Mouse (Mus musculus) adrenal gland, adult 2 months (tissue): ENCODE results near the gene Trpv5. TPM values are rescaled to one million over a fixed set of nuclear protein-coding genes. Genes with fewer than 3 reads are reported as not detected.
A peak's percentile ranks its signal among the peaks of the same experiment; 100 is the strongest.

Experiments used
- DNase-seq: peaks from one replicate; pipeline ENCODE4 v3.0.0; 2021
- polyA plus RNA-seq: library from polyadenylated mRNA; depleted of rRNA; stranded (reverse); fragments of >200 nt; gene quantifications from 2 replicates; pipeline ENCODE4 v1.2.3, GENCODE M21; 2012; rRNA removed
- total RNA-seq, 2 experiments: library from RNA; stranded (reverse); gene quantifications; 2 replicates each; pipeline ENCODE4 v1.2.3; 2021

Gene Trpv5
- total and polyA plus RNA-seq, 3 experiments = not detected

- DNase-seq = no peak
These were observed 40.1 kb downstream of the Trpv5 start for GRCm38 (mm10) chr6:41640449-41640848.

GRCm38 (mm10) chr6:41637927-41638506 lies 42.6 kb downstream of the Trpv5 start:
- no peak for DNase-seq

DNA sequence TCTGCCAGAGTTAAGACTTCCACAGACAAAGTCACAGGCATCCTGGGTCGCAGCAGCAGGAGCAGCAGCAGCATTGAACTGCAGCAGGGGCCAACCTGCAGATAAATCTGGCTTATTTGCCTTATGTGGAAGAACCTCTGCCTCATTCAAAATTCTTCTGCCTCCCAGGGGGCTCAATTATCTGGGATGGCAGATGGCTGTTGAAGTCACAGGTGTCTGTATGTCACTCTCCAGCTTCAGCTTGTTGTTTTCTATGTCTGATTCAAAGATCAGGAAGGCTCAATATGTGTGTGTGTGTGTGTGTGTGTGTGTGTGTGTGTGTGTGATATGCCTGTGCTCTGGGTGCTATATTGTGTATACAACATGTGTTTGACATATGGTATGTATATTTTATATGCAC lies 43.2 kb downstream of the Trpv5 start:
- no peak for DNase-seq

DNA sequence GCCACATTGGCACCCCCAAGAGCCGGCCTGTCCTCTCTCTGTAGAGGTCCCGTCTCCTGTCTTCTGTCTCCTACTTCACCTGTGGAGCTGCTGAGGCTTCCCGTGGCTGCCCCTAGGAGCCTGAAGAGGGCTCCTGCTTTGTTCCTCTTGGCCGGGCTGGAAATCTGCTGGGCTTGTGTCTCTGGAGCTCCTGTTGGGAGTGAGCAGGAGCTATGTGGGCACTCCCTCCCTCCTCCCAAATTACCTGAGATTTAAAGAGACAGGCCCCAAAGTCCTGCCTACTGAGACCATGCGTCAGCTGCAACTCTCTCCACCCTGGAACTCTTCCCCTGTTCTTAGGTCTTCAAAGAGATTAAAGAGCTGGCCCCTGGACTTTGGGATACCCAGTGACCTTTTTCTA lies 44.4 kb downstream of the Trpv5 start, which contains the start of gene Trpv6:
Gene Trpv6 (minus strand): TSS at position 228 of the 400 bp plus-strand sequence.
- no peak for DNase-seq

DNA sequence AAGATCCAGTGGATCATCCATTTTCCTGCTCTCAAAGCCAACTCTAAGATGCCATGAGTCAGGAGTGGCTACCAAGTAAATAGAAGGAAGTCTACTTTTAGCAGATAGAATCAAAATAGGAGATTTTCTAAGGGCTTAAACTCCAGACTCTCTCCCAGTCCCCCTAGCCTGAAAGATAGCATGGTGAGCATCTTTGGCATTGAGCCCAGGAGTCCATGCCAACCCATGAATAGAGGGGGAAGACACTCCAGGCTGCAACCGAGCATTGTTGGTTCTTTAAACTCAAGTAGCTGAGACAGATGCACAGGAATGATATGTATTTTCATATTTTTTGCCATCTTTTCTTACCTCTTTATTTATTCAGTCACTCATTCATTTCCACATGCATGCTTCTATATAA lies 45.4 kb downstream of the Trpv5 start:
- no peak for DNase-seq

DNA sequence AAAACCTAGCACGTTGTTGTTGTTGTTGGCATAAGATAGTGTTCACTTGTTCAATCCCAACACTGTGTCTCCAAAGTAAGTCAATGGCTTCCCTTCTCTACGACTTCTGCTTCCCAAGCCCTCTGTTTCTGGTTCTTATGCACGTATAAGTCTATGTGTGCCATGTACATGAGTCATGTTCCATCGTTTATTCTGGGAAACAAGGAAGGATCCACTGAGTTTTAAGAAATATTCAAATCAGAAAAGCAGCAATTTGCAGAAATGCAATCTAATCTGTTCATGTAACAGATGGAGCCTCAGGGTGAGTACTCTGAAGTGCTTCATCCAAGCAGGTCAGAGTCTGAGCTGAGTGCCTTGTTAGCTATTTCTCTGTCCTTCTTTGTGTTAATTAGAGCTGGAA lies 49.0 kb downstream of the Trpv5 start:
- DNase-seq = no peak

- no peak for DNase-seq
These were observed 49.8 kb downstream of the Trpv5 start for GRCm38 (mm10) chr6:41630791-41631190.

GRCm38 (mm10) chr6:41628180-41628579 lies 52.4 kb downstream of the Trpv5 start:
- DNase-seq = no peak

- DNase-seq = no peak
These were observed 57.9 kb downstream of the Trpv5 start for GRCm38 (mm10) chr6:41622661-41623060.

DNA sequence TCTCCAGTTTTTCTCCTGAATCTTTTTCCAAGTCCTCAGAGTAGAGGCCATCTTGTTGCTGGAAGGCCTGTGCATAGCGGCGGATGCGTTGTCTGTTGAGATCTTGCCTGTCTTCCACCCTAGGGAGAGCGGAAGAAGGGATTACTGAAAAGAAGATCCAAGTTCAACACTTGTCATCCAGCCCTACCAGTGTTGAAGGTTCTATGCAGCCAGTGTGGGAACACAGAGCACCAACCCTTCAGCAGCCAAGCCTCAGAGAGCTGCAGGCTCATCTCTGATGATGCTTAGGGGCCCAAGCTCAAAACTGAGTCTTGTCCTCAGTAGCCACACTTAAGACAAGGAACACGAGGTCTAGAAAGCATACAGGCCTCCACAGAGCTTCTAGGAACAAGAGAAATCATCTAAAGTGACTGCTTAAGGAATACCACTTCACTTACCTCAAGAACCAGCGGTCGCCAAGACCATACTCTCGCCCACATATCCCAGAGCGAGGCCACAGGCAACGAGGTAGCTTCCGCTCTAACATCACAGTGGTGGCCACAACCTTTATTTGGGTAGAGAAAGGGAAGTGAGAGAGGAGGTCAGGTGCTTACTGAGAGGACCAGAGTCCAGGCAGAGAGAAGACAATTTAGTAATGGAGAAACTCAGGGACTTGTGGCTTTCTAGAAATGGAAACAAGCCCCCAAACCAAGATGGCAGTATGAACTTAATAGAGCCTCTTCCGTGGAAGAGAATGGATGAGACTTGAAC lies 59.2 kb downstream of the Trpv5 start:
- no peak for DNase-seq

DNA sequence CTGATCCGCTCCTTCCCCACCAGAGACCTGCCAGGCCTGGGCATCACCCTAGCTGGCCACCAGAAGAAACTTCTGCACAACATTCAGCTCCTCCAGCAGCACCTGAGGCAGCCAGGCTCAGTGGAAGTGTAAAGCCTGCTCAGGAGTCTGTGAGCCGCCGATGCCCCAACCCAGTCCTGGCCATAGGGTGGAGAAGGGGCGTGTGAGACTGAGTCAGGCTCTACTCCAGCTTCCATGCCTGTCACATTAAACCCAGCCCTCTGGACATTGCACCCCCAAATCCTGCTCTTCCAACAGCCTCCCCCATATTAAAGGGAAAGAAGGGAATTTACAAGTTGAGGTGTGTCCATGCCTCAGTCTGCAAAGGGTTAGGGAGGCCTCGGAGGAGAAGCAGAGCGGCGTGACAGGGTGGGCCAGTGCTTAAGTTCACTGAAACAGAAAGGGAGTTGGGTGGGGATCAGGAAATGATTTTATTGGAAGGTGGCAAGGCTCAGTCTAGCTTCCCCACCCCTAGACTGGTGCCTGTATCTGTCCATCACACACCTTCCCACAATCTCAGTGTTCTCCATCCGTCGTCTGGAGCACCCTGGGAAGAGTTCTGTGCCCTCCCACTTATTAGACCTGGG lies 60.3 kb downstream of the Trpv5 start:
- DNase-seq = no peak

DNA sequence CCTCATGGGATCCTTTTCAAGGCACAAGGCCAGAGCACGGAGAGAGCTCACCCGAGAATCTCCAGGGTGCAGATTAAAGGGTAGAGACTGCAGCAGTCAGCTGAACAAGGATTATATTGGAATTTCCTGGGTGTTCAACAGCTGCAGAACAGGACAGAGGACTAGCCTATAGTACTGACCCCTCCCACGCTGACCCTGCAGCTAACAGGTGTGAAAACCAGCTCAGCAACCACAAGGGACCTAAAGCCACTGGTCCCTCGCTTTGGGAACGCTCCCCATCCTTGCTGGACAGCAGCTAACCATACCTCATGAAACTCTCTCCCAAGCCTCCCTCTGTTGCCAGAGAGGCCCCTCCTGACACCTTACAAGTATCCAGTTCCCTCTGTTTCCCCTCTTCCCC lies 72.9 kb downstream of the Trpv5 start:
- no peak for DNase-seq

DNA sequence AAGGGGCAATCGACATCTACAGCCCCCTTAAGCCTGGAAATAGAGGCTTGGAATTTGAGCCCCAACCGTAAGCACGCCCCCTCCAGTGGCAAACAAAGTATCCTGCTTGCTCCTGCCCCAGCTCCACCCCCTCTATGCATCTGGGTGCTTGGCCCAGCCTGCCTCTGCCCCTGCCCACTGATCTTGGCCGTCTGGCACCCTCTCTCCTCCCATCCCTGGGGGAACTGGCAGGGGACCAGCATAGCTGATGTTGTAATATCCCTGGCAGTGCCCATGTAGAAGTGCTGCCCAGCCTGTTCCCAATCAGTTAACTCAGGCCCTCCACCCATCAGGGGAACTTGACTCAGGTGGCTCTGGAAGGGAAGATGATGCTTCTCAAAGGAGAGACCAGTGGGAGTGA lies 74.4 kb downstream of the Trpv5 start:
- DNase-seq = peak; percentile 85

- DNase-seq = no peak
These were observed 74.8 kb downstream of the Trpv5 start for GRCm38 (mm10) chr6:41605794-41606104.

GRCm38 (mm10) chr6:41605061-41605793 lies 75.3 kb downstream of the Trpv5 start, which contains the start of gene Ephb6:
Gene Ephb6 (plus strand): TSS chr6:41605482.
- DNase-seq = peak; percentile 89

DNA sequence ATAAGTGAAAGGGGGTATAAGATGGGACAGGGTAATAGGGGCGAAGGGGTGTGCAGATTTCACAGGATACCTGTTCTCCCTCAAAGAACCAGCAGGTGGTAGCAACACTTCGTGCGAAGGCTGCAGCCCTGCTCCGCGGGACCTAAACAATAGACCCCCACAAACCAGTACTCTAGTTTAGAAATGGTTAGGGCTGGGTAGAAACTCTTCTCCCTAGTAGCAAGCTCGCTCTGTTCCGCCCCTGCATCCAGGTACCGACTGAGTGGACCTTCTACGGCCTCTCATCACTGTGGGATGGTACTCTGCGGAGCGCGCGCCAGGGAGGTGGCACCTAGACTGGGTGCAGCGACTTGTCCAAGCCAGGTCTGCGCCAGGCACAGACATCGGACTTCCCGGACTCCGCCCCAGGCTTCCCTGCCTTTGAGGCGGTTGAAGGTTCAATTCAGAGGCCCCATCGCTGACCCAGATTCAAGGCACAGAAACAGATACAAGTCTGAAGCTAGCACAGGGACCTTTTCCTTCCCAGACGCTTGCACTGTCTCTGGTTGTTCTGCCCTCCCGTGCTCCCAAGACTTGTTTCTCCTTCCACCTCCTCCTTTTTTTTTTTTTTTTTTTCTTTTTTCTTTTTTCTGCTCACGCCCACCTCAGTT lies 76.0 kb downstream of the Trpv5 start:
- DNase-seq = peak; percentile 58

Other genes starting within 250 kb of the Trpv5 start
- gene Gm10334, start 234.6 kb downstream of the Trpv5 start, total RNA-seq = not detected
- gene Gm10334, start 234.6 kb downstream of the Trpv5 start, polyA plus RNA-seq = not detected in 2 replicates
- gene Prss1, start 221.8 kb downstream of the Trpv5 start, total RNA-seq = not detected
- not detected in 2 replicates for gene Prss1, start 221.8 kb downstream of the Trpv5 start, polyA plus RNA-seq
- gene Prss2, start 159.0 kb downstream of the Trpv5 start, total RNA-seq = under 1 TPM in 1 of 2 experiments, not detected in 1; 0.48 TPM
- 0.35 TPM in 1 of 2 replicates, not detected in the other for gene Prss2, start 159.0 kb downstream of the Trpv5 start, polyA plus RNA-seq
- gene Ephb6, start 75.3 kb downstream of the Trpv5 start, total RNA-seq = 10 to 100 TPM in 1 of 2 experiments, 1 to 10 TPM in 1; 7.6 to 12.1 TPM
- gene Ephb6, start 75.3 kb downstream of the Trpv5 start, polyA plus RNA-seq = 21.1 and 26.7 TPM in 2 replicates
- not detected for gene Trpv6, start 44.4 kb downstream of the Trpv5 start, total RNA-seq
- not detected in 2 replicates for gene Trpv6, start 44.4 kb downstream of the Trpv5 start, polyA plus RNA-seq
- gene Llcfc1, start 3.7 kb upstream of the Trpv5 start, total RNA-seq = not detected
- not detected in 2 replicates for gene Llcfc1, start 3.7 kb upstream of the Trpv5 start, polyA plus RNA-seq
- gene Kel, start 23.6 kb upstream of the Trpv5 start, total RNA-seq = under 1 TPM in 1 of 2 experiments, not detected in 1; 0.32 TPM
- not detected in 2 replicates for gene Kel, start 23.6 kb upstream of the Trpv5 start, polyA plus RNA-seq
- not detected for gene Olfr459, start 94.4 kb upstream of the Trpv5 start, total RNA-seq
- gene Olfr459, start 94.4 kb upstream of the Trpv5 start, polyA plus RNA-seq = not detected in 2 replicates
- not detected for gene Pip, start 166.8 kb upstream of the Trpv5 start, total RNA-seq
- not detected in 2 replicates for gene Pip, start 166.8 kb upstream of the Trpv5 start, polyA plus RNA-seq
- not detected for gene Sval2, start 172.2 kb upstream of the Trpv5 start, total RNA-seq
- gene Sval2, start 172.2 kb upstream of the Trpv5 start, polyA plus RNA-seq = not detected in 2 replicates